Mouse (Mus musculus) limb, embryonic 11.5 days (tissue): ENCODE results near the gene Twist2. TPM values are rescaled to one million over a fixed set of nuclear protein-coding genes. Genes with fewer than 3 reads are reported as not detected.

Source experiments
- ATAC-seq: fragments of 200-750 bp; cut with Nextera tagmentation; 2 replicates; pipeline ENCODE4 v1.8.0; 2017; ENCODE audit warnings: low read depth; ENCODE audit not compliant: insufficient number of reproducible peaks, low FRiP score, low TSS enrichment
- DNase-seq: peaks from one replicate; pipeline ENCODE4 v3.0.0-alpha.2; 2015; ENCODE audit warnings: low spot score
- H3K27ac ChIP-seq: fragments of 300-500 bp; sonication (generic); replicated peaks from 2 replicates; pipeline ENCODE4 v1.5.1; 2014; ENCODE audit warnings: low read depth, mild to moderate bottlenecking, low read length
- H3K27me3 ChIP-seq: fragments of 300-500 bp; sonication (generic); 2 replicates; pipeline ENCODE4 v1.6.1; 2014; ENCODE audit warnings: mild to moderate bottlenecking, low read length, mixed read lengths; ENCODE audit not compliant: control insufficient read depth, insufficient read depth
- H3K36me3 ChIP-seq: fragments of 300-500 bp; sonication (generic); 2 replicates; pipeline ENCODE4 v1.6.1; 2014; ENCODE audit warnings: mild to moderate bottlenecking, low read length, moderate library complexity, mixed read lengths; ENCODE audit not compliant: control insufficient read depth, insufficient read depth
- H3K4me1 ChIP-seq: fragments of 300-500 bp; sonication (generic); 2 replicates; pipeline ENCODE4 v1.6.1; 2014; ENCODE audit warnings: low read length, mixed read lengths; ENCODE audit not compliant: control insufficient read depth, insufficient read depth
- H3K4me2 ChIP-seq: fragments of 300-500 bp; sonication (generic); 2 replicates; pipeline ENCODE4 v1.6.1; 2014; ENCODE audit warnings: low read depth, mild to moderate bottlenecking, moderate library complexity; ENCODE audit not compliant: severe bottlenecking
- H3K4me3 ChIP-seq: fragments of 300-500 bp; sonication (generic); 2 replicates; pipeline ENCODE4 v1.5.1; 2014; ENCODE audit warnings: low read depth, low read length
- H3K9ac ChIP-seq: fragments of 300-500 bp; sonication (generic); 2 replicates; pipeline ENCODE4 v1.6.1; 2014; ENCODE audit warnings: mild to moderate bottlenecking, low read length
- H3K9me3 ChIP-seq: fragments of 300-500 bp; sonication (generic); 2 replicates; pipeline ENCODE4 v1.6.1; 2016; ENCODE audit warnings: low read length; ENCODE audit not compliant: control insufficient read depth
- WGBS: fragments of 180-500 bp; shearing (Covaris S2); extraction: QIAGEN DNeasy Blood & Tissue Kit; methylation state at CpG from one replicate; pipeline ENCODE4 v1.1.7; 2014; 5-methylcytosine and 5-hydroxymethylcytosine counted together
- polyA plus RNA-seq: library from polyadenylated mRNA; unstranded; fragments of >200 nt; fragmentation: Nextera tagmentation; extraction: Ambion mirVana; gene quantifications from 2 replicates; pipeline ENCODE4 v1.2.1, GENCODE M21; 2014

Gene Twist2
- polyA plus RNA-seq, 1 experiment from 2014 or later, result 43.8 TPM

DNA sequence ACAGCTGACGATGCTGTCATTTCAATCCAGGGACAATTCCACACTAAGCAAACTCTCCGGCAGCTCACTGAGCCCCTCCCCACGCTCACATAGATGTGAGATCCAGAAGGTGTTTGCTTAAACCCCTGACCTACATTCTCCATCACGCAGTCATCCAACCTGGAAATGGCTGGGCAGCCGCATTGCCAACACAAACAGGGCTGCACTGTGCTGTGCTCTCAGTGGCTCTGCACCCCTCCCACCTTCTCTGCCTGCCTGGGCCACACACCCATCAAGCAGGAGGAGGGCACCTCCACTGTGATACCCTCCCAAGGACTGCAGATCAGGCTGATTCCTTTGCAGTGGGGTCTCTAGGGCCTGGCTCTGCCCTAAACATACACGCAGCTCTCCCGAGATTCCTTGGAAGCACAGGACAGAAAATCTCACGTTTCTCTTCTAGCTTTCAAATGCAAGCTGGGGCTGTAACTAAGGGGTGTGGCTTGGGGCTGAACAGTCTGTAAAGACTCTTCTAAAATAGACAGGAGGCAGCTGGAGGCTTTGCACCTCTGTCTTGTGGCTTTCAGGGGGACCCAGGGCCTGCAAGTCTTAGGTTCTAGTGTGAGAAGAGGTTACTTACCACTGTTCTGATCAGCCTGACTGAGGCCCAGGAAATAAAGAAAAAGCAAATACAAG is 71.3 kb downstream of the Twist2 start:
- Histone ChIP-seq H3K9me3 (no peaks in the 10 kb centered on the region), H3K4me2 (no peak overlapping the region), H3K27me3 (no peaks in the 10 kb centered on the region), H3K4me1 (peaks cover 18% of the 10 kb centered on the region), H3K9ac (no peak overlapping the region), H3K36me3 (no peaks in the 10 kb centered on the region), H3K27ac (no peak overlapping the region), H3K4me3 (no peak overlapping the region)
- ATAC-seq (no peak), DNase-seq (no peak)
- WGBS, result 48% methylated on average over 8 of the region's 8 CpGs

- ATAC-seq (no peak), DNase-seq (no peak)
- H3K4me1 ChIP-seq, result peaks cover 18% of the 10 kb centered on the region
- H3K9ac ChIP-seq, result no peak overlapping the region
- H3K4me2 ChIP-seq, result no peak overlapping the region
- no peaks in the 10 kb centered on the region for H3K9me3 ChIP-seq
- WGBS, result 45% methylated on average over 10 of the region's 10 CpGs
- no peak overlapping the region for H3K4me3 ChIP-seq
- no peak overlapping the region for H3K27ac ChIP-seq
- H3K27me3 ChIP-seq, result no peaks in the 10 kb centered on the region
- no peaks in the 10 kb centered on the region for H3K36me3 ChIP-seq
Observed at GRCm38 (mm10) chr1:91873572-91874285, 72.5 kb downstream of the Twist2 start.

- Histone ChIP-seq H3K27me3 (no peaks in the 10 kb centered on the region), H3K4me1 (peaks cover 18% of the 10 kb centered on the region), H3K9me3 (no peaks in the 10 kb centered on the region), H3K9ac (no peak overlapping the region), H3K36me3 (no peaks in the 10 kb centered on the region), H3K4me3 (no peak overlapping the region), H3K4me2 (no peak overlapping the region), H3K27ac (no peak overlapping the region)
- WGBS, result 13% methylated on average over 2 of the region's 2 CpGs
- DNase-seq, result peak; percentile 86
- no peak; the same call in 1 of the 2 replicates for ATAC-seq
Observed at GRCm38 (mm10) chr1:91874633-91875032, 73.4 kb downstream of the Twist2 start.

- 80% methylated on average over 7 of the region's 7 CpGs for WGBS
- Histone ChIP-seq H3K4me3 (no peak overlapping the region), H3K9me3 (no peaks in the 10 kb centered on the region), H3K4me1 (peaks cover 18% of the 10 kb centered on the region), H3K27ac (no peak overlapping the region), H3K36me3 (no peaks in the 10 kb centered on the region), H3K9ac (no peak overlapping the region), H3K4me2 (no peak overlapping the region), H3K27me3 (no peaks in the 10 kb centered on the region)
- DNase-seq (no peak), ATAC-seq (no peak)
Observed at GRCm38 (mm10) chr1:91875042-91875720, 73.9 kb downstream of the Twist2 start.

- no peak overlapping the region for H3K27ac ChIP-seq
- DNase-seq, result no peak
- no peaks in the 10 kb centered on the region; the same call in 1 of the 2 replicates for H3K9me3 ChIP-seq
- no peak for ATAC-seq
- H3K4me2 ChIP-seq, result no peak overlapping the region
- no peak overlapping the region for H3K4me3 ChIP-seq
- H3K27me3 ChIP-seq, result no peaks in the 10 kb centered on the region
- H3K9ac ChIP-seq, result no peak overlapping the region
- 44% methylated on average over 5 of the region's 5 CpGs for WGBS
- H3K36me3 ChIP-seq, result no peaks in the 10 kb centered on the region
- 0 out of 2 replicates have a peak, but pooled peaks cover 2% of the 10 kb centered on the region for H3K4me1 ChIP-seq
Observed at GRCm38 (mm10) chr1:91878696-91879095, 77.4 kb downstream of the Twist2 start.

- 89% methylated on average over 12 of the region's 12 CpGs for WGBS
- ATAC-seq, result no peak
- no peaks in the 10 kb centered on the region for H3K36me3 ChIP-seq
- no peak overlapping the region for H3K4me3 ChIP-seq
- no peaks in the 10 kb centered on the region for H3K27me3 ChIP-seq
- H3K9ac ChIP-seq, result no peak overlapping the region
- no peak overlapping the region for H3K27ac ChIP-seq
- no peak for DNase-seq
- H3K4me1 ChIP-seq, result no peaks in the 10 kb centered on the region
- H3K4me2 ChIP-seq, result no peak overlapping the region
- no peaks in the 10 kb centered on the region; the same call in 1 of the 2 replicates for H3K9me3 ChIP-seq
Observed at GRCm38 (mm10) chr1:91880156-91880555, 78.9 kb downstream of the Twist2 start.

- no peaks in the 10 kb centered on the region; the same call in 1 of the 2 replicates for H3K9me3 ChIP-seq
- no peak overlapping the region for H3K4me3 ChIP-seq
- no peaks in the 10 kb centered on the region for H3K27me3 ChIP-seq
- H3K9ac ChIP-seq, result no peak overlapping the region
- H3K4me2 ChIP-seq, result no peak overlapping the region
- no peaks in the 10 kb centered on the region for H3K4me1 ChIP-seq
- no peaks in the 10 kb centered on the region for H3K36me3 ChIP-seq
- DNase-seq, result no peak
- no peak overlapping the region for H3K27ac ChIP-seq
- no peak for ATAC-seq
- 73% methylated on average over 8 of the region's 8 CpGs for WGBS
Observed at GRCm38 (mm10) chr1:91880899-91881298, 79.6 kb downstream of the Twist2 start.

DNA sequence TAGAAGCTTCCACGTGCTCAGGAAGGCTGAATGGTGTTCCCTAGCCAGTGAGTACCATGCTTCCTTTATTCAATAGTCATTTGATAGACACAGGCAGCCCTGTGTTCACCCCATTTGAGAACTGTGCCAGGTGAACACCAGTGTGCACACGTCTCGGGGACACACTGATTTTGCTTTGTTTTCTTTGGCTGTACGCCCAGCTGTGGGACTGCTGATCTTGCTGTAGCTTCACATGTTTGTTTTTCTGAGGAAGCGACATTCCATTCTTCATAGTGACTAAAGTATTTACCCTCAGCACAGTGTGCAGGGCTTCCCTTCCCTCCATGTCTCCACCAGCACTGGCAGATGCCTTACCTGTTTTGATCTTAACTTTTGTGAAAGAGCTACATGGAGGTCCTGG is 81.9 kb downstream of the Twist2 start:
- Histone ChIP-seq H3K36me3 (no peaks in the 10 kb centered on the region), H3K9me3 (no peaks in the 10 kb centered on the region; the same call in 1 of the 2 replicates), H3K4me3 (no peak overlapping the region), H3K9ac (no peak overlapping the region), H3K27me3 (no peaks in the 10 kb centered on the region), H3K27ac (no peak overlapping the region), H3K4me1 (no peaks in the 10 kb centered on the region), H3K4me2 (no peak overlapping the region)
- ATAC-seq (no peak), DNase-seq (no peak)
- WGBS, result 89% methylated on average over 5 of the region's 5 CpGs
